Mouse (Mus musculus): Measurements from ENCODE around the gene Gtf2ird1.

Gene Gtf2ird1

GRCm38 (mm10) chr5:134445208-134445831, 11.2 kb downstream of the Gtf2ird1 start:
- DNase-seq (ENCODE audit: extremely low spot score, low spot score) = no peak

GRCm38 (mm10) chr5:134444473-134444872, 12.0 kb downstream of the Gtf2ird1 start:
- no peak for DNase-seq (ENCODE audit: extremely low spot score, low spot score)

- DNase-seq (ENCODE audit: extremely low spot score, low spot score) = no peak
Observed at GRCm38 (mm10) chr5:134442066-134442465, 14.4 kb downstream of the Gtf2ird1 start.

GRCm38 (mm10) chr5:134441105-134441504, 15.4 kb downstream of the Gtf2ird1 start:
- no peak for DNase-seq (ENCODE audit: extremely low spot score, low spot score)

- no peak for DNase-seq (ENCODE audit: extremely low spot score, low spot score)
Observed at GRCm38 (mm10) chr5:134440098-134440497, 16.4 kb downstream of the Gtf2ird1 start.

- no peak for DNase-seq (ENCODE audit: extremely low spot score, low spot score)
Observed at GRCm38 (mm10) chr5:134439481-134439880, 17.0 kb downstream of the Gtf2ird1 start.

GRCm38 (mm10) chr5:134438676-134439425, 17.7 kb downstream of the Gtf2ird1 start:
- no peak for DNase-seq (ENCODE audit: extremely low spot score, low spot score)

GRCm38 (mm10) chr5:134437459-134437827, 19.1 kb downstream of the Gtf2ird1 start:
- DNase-seq (ENCODE audit: extremely low spot score, low spot score) = no peak

GRCm38 (mm10) chr5:134436782-134437458, 19.6 kb downstream of the Gtf2ird1 start:
- DNase-seq (ENCODE audit: extremely low spot score, low spot score) = no peak

GRCm38 (mm10) chr5:134435836-134436331, 20.6 kb downstream of the Gtf2ird1 start:
- no peak for DNase-seq (ENCODE audit: extremely low spot score, low spot score)

- DNase-seq (ENCODE audit: extremely low spot score, low spot score) = no peak
Observed at GRCm38 (mm10) chr5:134433137-134433536, 23.4 kb downstream of the Gtf2ird1 start.

- DNase-seq (ENCODE audit: extremely low spot score, low spot score) = no peak
Observed at GRCm38 (mm10) chr5:134430087-134430486, 26.4 kb downstream of the Gtf2ird1 start.

- no peak for DNase-seq (ENCODE audit: extremely low spot score, low spot score)
Observed at GRCm38 (mm10) chr5:134427664-134428063, 28.9 kb downstream of the Gtf2ird1 start.

- no peak for DNase-seq (ENCODE audit: extremely low spot score, low spot score)
Observed at GRCm38 (mm10) chr5:134425601-134426000, 30.9 kb downstream of the Gtf2ird1 start.

- DNase-seq (ENCODE audit: extremely low spot score, low spot score) = no peak
Observed at GRCm38 (mm10) chr5:134423930-134424329, 32.6 kb downstream of the Gtf2ird1 start.

GRCm38 (mm10) chr5:134423372-134423771, 33.1 kb downstream of the Gtf2ird1 start:
- DNase-seq (ENCODE audit: extremely low spot score, low spot score) = no peak

- DNase-seq (ENCODE audit: extremely low spot score, low spot score) = no peak
Observed at GRCm38 (mm10) chr5:134422265-134422925, 34.1 kb downstream of the Gtf2ird1 start.

- DNase-seq (ENCODE audit: extremely low spot score, low spot score) = no peak
Observed at GRCm38 (mm10) chr5:134421061-134421460, 35.5 kb downstream of the Gtf2ird1 start.

GRCm38 (mm10) chr5:134419700-134420099, 36.8 kb downstream of the Gtf2ird1 start:
- DNase-seq (ENCODE audit: extremely low spot score, low spot score) = no peak

- no peak for DNase-seq (ENCODE audit: extremely low spot score, low spot score)
Observed at GRCm38 (mm10) chr5:134418315-134419074, 38.0 kb downstream of the Gtf2ird1 start.

- DNase-seq (ENCODE audit: extremely low spot score, low spot score) = no peak
Observed at GRCm38 (mm10) chr5:134412341-134412740, 44.2 kb downstream of the Gtf2ird1 start.

All from neural tube, embryonic 10.5 days (tissue).